Mouse (Mus musculus) lung, adult 2 months (tissue): ENCODE results near the gene Jkamp.

Experiments used
- CTCF ChIP-seq: fragments of 200-500 bp; IDR thresholded peaks from 2 replicates; pipeline ENCODE4 v1.5.1; 2011; ENCODE audit warnings: mild to moderate bottlenecking, low read length, control low read depth; ENCODE audit not compliant: insufficient read depth
- POLR2A ChIP-seq: fragments of 200-500 bp; IDR thresholded peaks from 2 replicates; pipeline ENCODE4 v1.6.1; 2011; ENCODE audit warnings: low read depth, mild to moderate bottlenecking, control low read depth, low read length, borderline replicate concordance; ENCODE audit errors: extremely low read depth

DNA sequence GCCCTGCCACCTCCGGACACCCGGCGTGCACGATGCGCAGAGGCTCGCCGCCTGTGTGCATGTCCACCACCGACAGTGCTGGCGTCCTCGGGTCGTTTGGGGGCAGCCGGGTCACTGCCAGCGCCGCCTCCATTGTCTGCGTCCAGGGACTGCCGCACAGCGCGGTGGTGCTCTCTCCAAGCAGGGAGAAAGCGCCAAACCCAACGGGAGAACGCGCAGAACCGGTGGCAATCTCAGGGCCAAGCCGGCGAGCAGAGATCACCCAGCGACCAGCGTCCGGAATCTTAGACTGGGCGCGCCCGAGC lies 413 bp upstream of the Jkamp start:
- TF ChIP-seq CTCF, result no peak
- no peak for TF ChIP-seq POLR2A
